Mouse (Mus musculus): Measurements from ENCODE around the gene Krit1.
"Not testable (repeated sequence)": the region's sequence is repeated elsewhere in the genome, so short reads cannot be mapped to it uniquely, and the experiment has no call there.

DNA sequence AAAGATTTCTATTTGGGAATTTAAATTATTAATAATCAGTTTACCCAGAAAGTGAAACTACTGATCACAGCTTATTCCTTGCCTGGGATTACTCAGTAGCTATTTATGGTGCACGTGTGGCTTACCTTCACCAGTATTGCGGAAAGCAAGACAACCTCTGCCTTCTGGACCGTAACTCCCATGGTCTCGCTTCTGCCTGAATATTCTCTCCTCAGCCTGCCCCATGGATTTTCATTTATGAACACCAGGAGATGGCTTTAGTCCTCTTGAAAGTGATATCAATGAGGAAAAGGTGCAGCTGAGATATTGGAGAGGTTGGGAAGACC lies 91.3 kb downstream of the Krit1 start:
- not testable (repeated sequence) for TF ChIP-seq CTCF, EP300 (IDR thresholded peaks at IDR 0.05; ENCODE audit: low read depth)
